Mouse (Mus musculus): ENCODE measurements around the gene Nop2. TPM values are rescaled to one million over a fixed set of nuclear protein-coding genes. Genes with fewer than 3 reads are reported as not detected.

Gene Nop2
- total RNA-seq, 2 experiments from 2014 or later: 30.2 to 34.4 TPM

GRCm38 (mm10) chr6:125173256-125173655 lies 41.5 kb downstream of the Nop2 start:
- no peak for DNase-seq

DNA sequence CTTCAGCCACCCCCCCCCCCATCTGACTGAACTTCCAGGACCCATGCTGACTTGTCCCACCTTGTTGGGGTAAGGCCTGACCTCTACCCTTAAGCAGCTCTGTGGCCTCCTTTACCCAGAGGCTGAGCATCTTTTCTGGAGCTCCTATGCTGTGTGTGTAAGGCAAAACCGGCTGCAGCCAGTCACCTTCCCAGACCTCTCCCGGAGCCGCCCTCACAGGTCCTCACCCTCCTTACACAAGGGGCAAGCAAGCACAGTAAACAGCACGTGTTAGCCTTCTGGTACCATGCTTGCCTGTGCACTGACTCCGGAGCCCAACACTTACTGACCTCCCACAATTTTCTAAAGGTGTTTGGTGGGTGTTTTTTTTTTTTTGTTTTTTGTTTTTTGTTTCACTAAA lies 43.8 kb downstream of the Nop2 start:
- DNase-seq: no peak

DNA sequence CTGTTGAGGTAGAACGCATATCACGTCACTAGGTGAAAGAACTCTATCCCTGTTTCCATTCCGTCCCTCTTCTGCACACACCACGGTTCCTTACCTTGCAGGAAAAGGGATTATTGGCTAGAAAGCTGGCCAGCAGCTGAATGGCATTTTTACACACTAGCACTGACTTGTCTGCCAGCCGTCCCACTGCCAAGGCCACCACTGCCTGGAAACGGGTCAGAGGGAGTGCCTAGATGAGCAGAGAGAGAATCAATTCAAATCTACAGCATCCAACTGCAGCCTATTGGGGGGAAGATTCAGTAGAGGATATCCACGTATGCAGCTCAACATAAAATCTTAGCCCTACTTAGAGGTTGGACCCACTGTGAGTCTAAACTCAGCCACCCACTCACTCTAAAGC lies 47.9 kb downstream of the Nop2 start:
- DNase-seq: no peak

DNA sequence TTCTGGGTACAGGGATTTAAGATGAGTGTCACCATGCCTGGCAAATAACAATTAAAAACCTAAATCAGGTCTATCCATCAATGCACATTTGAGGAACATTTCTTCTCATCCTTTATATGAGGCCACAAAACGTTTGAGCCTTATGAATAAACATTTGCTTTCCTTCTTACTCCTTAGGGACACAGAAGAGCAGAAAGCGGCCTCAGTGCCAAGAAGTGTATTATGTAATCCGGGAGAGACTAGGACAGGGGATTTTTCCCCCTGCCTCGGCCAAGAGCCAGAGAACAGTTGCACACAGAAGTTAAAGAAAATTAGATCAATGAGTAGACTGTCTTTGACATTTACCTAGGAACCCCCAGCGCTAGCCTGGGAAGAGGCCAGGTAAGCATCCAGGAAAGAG lies 50.4 kb downstream of the Nop2 start:
- no peak for DNase-seq

DNA sequence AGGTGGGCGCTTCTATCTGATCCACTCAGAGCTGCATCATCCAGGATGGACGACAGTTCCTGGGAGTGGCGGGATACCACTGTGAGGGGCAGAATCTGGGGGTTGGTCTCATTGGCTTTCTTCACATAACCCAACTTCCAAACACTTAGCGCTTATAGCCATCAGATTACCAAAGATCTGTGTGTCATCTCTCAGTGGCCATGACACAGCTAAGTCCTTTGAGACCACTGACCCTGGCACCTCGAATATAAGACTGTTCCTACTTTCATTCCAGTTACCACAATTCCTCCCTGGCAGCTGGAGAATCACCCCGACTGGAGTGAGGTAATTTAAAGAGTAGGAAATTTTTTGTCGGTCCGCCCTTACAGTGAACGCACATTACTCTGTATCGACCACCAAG lies 54.5 kb downstream of the Nop2 start:
- DNase-seq: no peak

DNA sequence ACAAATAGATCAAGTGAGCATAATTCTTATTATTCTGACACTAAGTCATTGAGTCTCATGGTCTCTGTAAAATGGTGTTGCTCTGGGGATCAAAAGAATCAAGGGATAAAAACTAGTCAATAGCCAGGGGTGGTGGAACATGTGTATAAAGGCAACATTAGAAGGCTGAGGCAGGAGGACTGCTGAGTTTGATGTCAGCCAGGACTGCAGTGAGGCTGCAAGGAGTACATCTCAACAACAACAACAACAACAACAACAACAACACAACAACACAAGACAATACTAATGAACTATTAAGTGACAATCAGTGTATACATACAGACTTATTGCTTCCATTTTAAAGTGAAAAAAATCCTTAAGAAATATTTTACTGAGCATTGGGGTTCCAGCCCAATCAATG lies 59.1 kb downstream of the Nop2 start:
- DNase-seq: no peak

DNA sequence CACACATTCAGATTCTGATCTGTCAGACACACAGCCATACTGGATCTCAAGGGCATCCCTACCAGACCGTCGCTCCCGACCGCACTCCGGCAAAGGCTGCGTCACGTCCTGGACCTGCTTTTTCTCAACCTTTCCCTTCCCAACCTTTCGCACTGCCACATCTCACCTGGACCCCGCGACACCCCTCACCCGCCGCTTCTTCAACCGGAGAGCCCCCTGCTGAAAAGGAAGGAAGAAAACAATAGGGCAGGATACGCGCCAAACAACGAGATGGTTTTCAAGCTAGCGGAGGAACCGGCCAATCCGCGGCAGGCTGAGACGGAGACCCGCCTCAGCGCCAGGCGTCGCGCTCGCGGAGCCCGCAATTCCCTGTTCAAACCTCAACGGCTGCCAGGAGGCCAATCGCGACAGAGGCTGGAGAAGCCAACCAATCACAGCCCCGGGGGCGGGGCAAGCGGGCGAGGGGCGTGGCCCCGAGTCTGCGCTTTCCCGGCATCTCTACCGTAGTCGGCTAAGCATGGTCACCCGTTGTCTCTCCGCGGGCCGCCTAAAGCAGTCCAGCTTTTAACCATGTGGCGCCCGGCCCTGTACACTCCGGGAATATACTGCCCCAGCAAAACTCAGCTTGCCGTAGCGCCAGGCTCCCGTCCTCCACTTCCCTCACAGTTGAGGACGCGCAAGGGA lies 59.8 kb downstream of the Nop2 start, which contains the start of the genes Ncapd2 and Mrpl51:
Gene Ncapd2 (minus strand): TSS at position 370 of the 684 bp plus-strand sequence.
Gene Mrpl51 (plus strand): TSS at position 470 of the 684 bp plus-strand sequence.
- DNase-seq: peak; percentile 95 to 97

DNA sequence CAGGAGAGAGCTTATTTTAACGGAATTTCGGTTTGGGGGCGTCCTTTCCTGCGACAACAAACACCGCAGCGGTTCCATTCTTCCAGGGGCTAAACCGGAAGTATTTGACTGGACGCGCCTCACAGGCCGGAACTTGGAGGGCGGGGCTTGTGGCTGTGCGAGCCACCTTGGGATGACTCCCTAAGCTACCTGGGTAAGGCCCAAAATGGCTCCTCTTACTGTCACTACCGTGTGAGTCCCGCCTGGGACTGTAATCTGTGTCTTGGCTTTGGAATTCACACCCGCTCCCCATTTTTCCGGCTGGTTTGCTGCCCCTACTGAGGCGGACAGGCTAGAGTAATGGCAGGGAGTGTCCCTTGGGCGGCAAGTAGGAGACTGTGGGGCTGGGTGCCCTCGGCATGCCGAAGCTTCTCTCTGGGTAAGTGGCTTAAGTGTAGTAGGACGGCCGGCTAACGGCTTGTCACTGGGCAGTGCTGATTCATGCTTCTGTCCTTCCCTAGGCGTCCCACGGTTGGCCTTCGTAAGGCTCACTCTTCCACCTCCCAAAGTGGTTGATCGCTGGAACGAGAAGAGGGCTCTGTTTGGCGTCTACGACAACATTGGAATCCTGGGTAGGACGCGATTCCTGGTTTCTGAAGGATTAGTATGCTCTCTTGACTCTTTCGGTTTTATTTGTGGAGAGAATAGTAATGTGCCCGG lies 60.5 kb downstream of the Nop2 start:
- peak; percentile 88 for DNase-seq

GRCm38 (mm10) chr6:125192841-125193240 lies 61.1 kb downstream of the Nop2 start:
- no peak for DNase-seq

GRCm38 (mm10) chr6:125193390-125193789 lies 61.7 kb downstream of the Nop2 start:
- no peak for DNase-seq

Small RNAs within 50 kb of the gene (microRNA-seq; reads per million reads assigned to microRNA genes)
- gene Mir7045: 0.30 to 1.5 reads per million in 2 experiments

Other genes with a start within 250 kb of the Nop2 start
- gene Cd4, start 243.7 kb upstream of the Nop2 start, total RNA-seq (2021): under 1 TPM in 1 of 2 experiments, not detected in 1; 0.23 TPM
- 1 to 10 TPM; 2.1 to 2.3 TPM for gene Lag3, start 220.2 kb upstream of the Nop2 start, total RNA-seq (2021)
- gene Ptms, start 211.8 kb upstream of the Nop2 start, total RNA-seq (2021): 1,000 to 10,000 TPM; 1,023 to 1,087 TPM
- gene Mlf2, start 200.5 kb upstream of the Nop2 start, total RNA-seq (2021): 100 to 1,000 TPM; 630 to 652 TPM
- gene Cops7a, start 166.4 kb upstream of the Nop2 start, total RNA-seq (2021): 100 to 1,000 TPM; 149 TPM
- 100 to 1,000 TPM; 163 to 173 TPM for gene Pianp, start 135.2 kb upstream of the Nop2 start, total RNA-seq (2021)
- gene Zfp384, start 122.8 kb upstream of the Nop2 start, total RNA-seq (2021): 10 to 100 TPM; 43.9 to 48.9 TPM
- 10 to 100 TPM; 56.9 to 65.7 TPM for gene Ing4, start 92.1 kb upstream of the Nop2 start, total RNA-seq (2021)
- gene Acrbp, start 82.2 kb upstream of the Nop2 start, total RNA-seq (2021): 10 to 100 TPM; 13.4 to 17.8 TPM
- under 1 TPM; 0.53 to 0.75 TPM for gene Lpar5, start 64.0 kb upstream of the Nop2 start, total RNA-seq (2021)
- 100 to 1,000 TPM; 172 to 173 TPM for gene Chd4, start 35.9 kb upstream of the Nop2 start, total RNA-seq (2021)
- 10 to 100 TPM; 67.5 to 68.9 TPM for gene Iffo1, start 13.3 kb downstream of the Nop2 start, total RNA-seq (2021)
- 1,000 to 10,000 TPM; 2,301 to 2,480 TPM for gene Gapdh, start 34.6 kb downstream of the Nop2 start, total RNA-seq (2021)
- 10 to 100 TPM; 22.8 to 26.5 TPM for gene Ncapd2, start 59.8 kb downstream of the Nop2 start, total RNA-seq (2021)
- gene Mrpl51, start 59.9 kb downstream of the Nop2 start, total RNA-seq (2021): 10 to 100 TPM; 70.7 to 72.3 TPM
- gene Vamp1, start 83.6 kb downstream of the Nop2 start, total RNA-seq (2021): 10 to 100 TPM; 75.3 to 80.4 TPM
- gene Tapbpl, start 100.0 kb downstream of the Nop2 start, total RNA-seq (2021): 1 to 10 TPM; 3.3 TPM
- gene Cd27, start 105.1 kb downstream of the Nop2 start, total RNA-seq (2021): not detected
- not detected for gene Tuba3a, start 154.1 kb downstream of the Nop2 start, total RNA-seq (2021)
- gene Ltbr, start 182.0 kb downstream of the Nop2 start, total RNA-seq (2021): 1 to 10 TPM; 6.9 to 7.0 TPM
- 1 to 10 TPM; 4.1 to 4.3 TPM for gene Scnn1a, start 188.8 kb downstream of the Nop2 start, total RNA-seq (2021)
- 10 to 100 TPM in 1 of 2 experiments, 1 to 10 TPM in 1; 9.9 to 12.6 TPM for gene Tnfrsf1a, start 217.5 kb downstream of the Nop2 start, total RNA-seq (2021)
- gene Plekhg6, start 248.9 kb downstream of the Nop2 start, total RNA-seq (2021): under 1 TPM in 1 of 2 experiments, not detected in 1; 0.25 TPM